Mouse (Mus musculus): ENCODE measurements around the gene Ypel3.

DNA sequence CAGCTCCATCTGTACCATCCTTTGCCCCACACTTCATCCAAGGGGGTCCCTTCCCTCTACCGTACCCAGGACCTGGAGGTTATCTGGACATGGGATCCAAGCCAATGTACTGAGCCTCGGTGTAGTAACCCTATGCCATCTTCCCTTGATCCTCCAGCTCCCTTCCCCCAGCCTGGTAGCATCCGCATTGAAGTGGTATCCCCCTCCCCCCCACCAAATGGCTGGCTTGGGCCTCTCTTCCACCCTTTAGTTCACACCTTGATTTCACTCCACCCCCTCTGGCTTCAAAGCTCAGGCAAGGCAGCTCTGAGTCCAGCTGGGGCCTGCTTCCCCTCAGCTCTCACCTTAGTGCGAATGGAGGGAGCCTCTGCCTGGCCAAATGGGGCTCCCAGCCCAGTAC, 8.3 kb downstream of the Ypel3 start:
- TF ChIP-seq POLR2A (IDR thresholded peaks at IDR 0.05; ENCODE audit: borderline replicate concordance, insufficient read depth, low read length) (no peak), CTCF (IDR thresholded peaks at IDR 0.05; ENCODE audit: borderline replicate concordance, insufficient read depth, low read depth, low read length) (no peak)

All from cerebellum, adult 2 months (tissue).